Comparison of ENCODE assay signal across 13 mouse cellular contexts in the genomic region with DNA sequence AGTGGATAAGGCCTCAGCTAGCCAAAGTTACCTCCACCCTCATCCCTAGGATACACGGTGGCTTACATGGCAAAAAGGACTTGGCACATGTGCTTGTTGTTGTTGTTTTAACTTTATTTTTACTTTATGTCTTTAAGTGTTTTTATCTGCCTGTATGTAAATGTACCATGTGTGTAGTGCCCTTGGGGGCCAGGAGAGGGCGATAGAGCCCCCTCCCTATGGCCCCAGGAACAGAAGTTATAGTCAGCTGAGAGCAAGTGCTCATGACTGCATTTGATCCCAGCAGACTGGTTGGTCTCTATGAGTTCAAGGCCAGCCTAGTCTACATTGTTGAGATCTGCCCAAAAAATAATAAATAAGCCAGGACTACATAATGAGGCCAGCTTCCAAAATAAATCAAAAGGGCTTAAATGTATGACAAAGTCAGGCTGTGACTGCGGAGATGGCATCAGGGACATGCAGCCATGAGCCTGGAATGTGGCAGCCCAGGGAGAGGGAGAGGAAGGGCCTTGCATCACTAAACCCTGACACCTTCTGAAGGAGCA.
DNase-seq lines count a peak whose midpoint lies in the region; ATAC-seq and TF ChIP-seq lines count a peak whose summit lies in the region.
"Had no signal": no experiment of that assay in that cellular context is flagged by ENCODE, and none has a peak within 500 bp of the region (broad histone marks: within the 10 kb centered on the region; RNA-seq: fewer than 3 reads in every experiment).

No protein-coding gene starts in this region.

- no peaks in the 10 kb centered on the region for H3K4me1 ChIP-seq in hindbrain, embryonic 11.5 days (replicated peaks; ENCODE audit: control insufficient read depth, insufficient read depth, low read length)
- H3K4me1 ChIP-seq in hindbrain, embryonic 12.5 days = peaks cover 20% of the 10 kb centered on the region
- H3K4me1 ChIP-seq in E14TG2a.4 (replicated peaks; ENCODE audit: low read depth, low read length) = peaks cover 26% of the 10 kb centered on the region
- no peaks in the 10 kb centered on the region for H3K4me1 ChIP-seq in liver, embryonic 11.5 days (replicated peaks; ENCODE audit: control insufficient read depth, insufficient read depth, low read length)

- intact Hi-C loops in heart, postnatal 10 days (cut with DNase I) = loop anchor here (5.0 kb wide), 1 partner anchor 72 kb away; a partner anchor contains a TSS

- no peak for ATAC-seq in hindbrain, embryonic 11.5 days (ENCODE audit: low FRiP score)
- ATAC-seq in hindbrain, embryonic 12.5 days (ENCODE audit: low FRiP score) = no peak
- 0 out of 2 replicates have a peak, but pooled peaks have one; percentile 30 for ATAC-seq in liver, embryonic 11.5 days (replicated peaks; ENCODE audit: low FRiP score)

- no peak overlapping the region for H3K27ac ChIP-seq in hindbrain, embryonic 11.5 days (ENCODE audit: low read depth, low read length)
- H3K27ac ChIP-seq in hindbrain, embryonic 12.5 days = no peak overlapping the region
- H3K27ac ChIP-seq in liver, embryonic 11.5 days (ENCODE audit: low read depth, low read length) = no peak overlapping the region
- H3K27ac ChIP-seq: heart, embryonic 10.5 days had no signal

- H3K36me3 ChIP-seq in hindbrain, embryonic 11.5 days (ENCODE audit: control insufficient read depth, insufficient read depth, low read length) = no peaks in the 10 kb centered on the region
- H3K36me3 ChIP-seq in hindbrain, embryonic 12.5 days = no peaks in the 10 kb centered on the region
- H3K36me3 ChIP-seq in E14TG2a.4 (ENCODE audit: insufficient read depth, low read length) = no peaks in the 10 kb centered on the region
- H3K36me3 ChIP-seq in liver, embryonic 11.5 days (ENCODE audit: control insufficient read depth, insufficient read depth, low read length) = no peaks in the 10 kb centered on the region
- H3K36me3 ChIP-seq: G1E had no signal

- H3K4me2 ChIP-seq in hindbrain, embryonic 11.5 days (replicated peaks; ENCODE audit: low read depth, low read length) = no peak overlapping the region
- H3K4me2 ChIP-seq in hindbrain, embryonic 12.5 days (replicated peaks) = no peak overlapping the region
- H3K4me2 ChIP-seq in liver, embryonic 11.5 days = no peak overlapping the region
- H3K4me2 ChIP-seq: kidney, embryonic 15.5 days; midbrain, embryonic 11.5 days had no signal

- 79% methylated on average over 3 of the region's 3 CpGs for WGBS in hindbrain, embryonic 11.5 days
- 76% methylated on average over 3 of the region's 3 CpGs for WGBS in hindbrain, embryonic 12.5 days
- 74% methylated on average over 3 of the region's 3 CpGs for WGBS in liver, embryonic 11.5 days

- TF ChIP-seq CTCF in E14TG2a.4 (conservative IDR thresholded peaks at IDR 0.05; ENCODE audit: low read length) = peak; percentile 96

- no peak overlapping the region for H3K4me3 ChIP-seq in hindbrain, embryonic 11.5 days (ENCODE audit: low read depth, low read length)
- no peak overlapping the region for H3K4me3 ChIP-seq in hindbrain, embryonic 12.5 days
- H3K4me3 ChIP-seq in E14TG2a.4 (replicated peaks; ENCODE audit: low read length) = no peak overlapping the region
- no peak overlapping the region for H3K4me3 ChIP-seq in liver, embryonic 11.5 days (ENCODE audit: low read depth, low read length)
- H3K4me3 ChIP-seq: heart, embryonic 10.5 days; kidney, embryonic 15.5 days had no signal

- H3K9ac ChIP-seq in hindbrain, embryonic 11.5 days (ENCODE audit: low read depth, low read length) = no peak overlapping the region
- no peak overlapping the region for H3K9ac ChIP-seq in hindbrain, embryonic 12.5 days
- H3K9ac ChIP-seq in liver, embryonic 11.5 days (ENCODE audit: low read depth, low read length) = no peak overlapping the region
- H3K9ac ChIP-seq: kidney, embryonic 15.5 days had no signal

- no peaks in the 10 kb centered on the region for H3K27me3 ChIP-seq in hindbrain, embryonic 11.5 days (ENCODE audit: control insufficient read depth, insufficient read depth, low read length)
- H3K27me3 ChIP-seq in hindbrain, embryonic 12.5 days = no peaks in the 10 kb centered on the region
- no peaks in the 10 kb centered on the region for H3K27me3 ChIP-seq in E14TG2a.4 (ENCODE audit: insufficient read depth, low read length)
- H3K27me3 ChIP-seq in liver, embryonic 11.5 days (replicated peaks; ENCODE audit: control insufficient read depth, insufficient read depth, low read length) = no peaks in the 10 kb centered on the region
- H3K27me3 ChIP-seq: kidney, embryonic 15.5 days had no signal

- peak; percentile 43 for DNase-seq in hindbrain, embryonic 11.5 days (ENCODE audit: low spot score)
- DNase-seq in ZHBTc4 (ENCODE audit: low read depth, low spot score) = peak; percentile 84
- DNase-seq in liver, embryonic 11.5 days (ENCODE audit: low spot score) = peak; percentile 19
- DNase-seq in right cerebral cortex, postnatal 10 days (ENCODE audit: low spot score in 2 of 2) = no peak
- DNase-seq in thymus, adult 18-20 months = no peak
- DNase-seq in heart, postnatal 10 days = no peak
- DNase-seq: cerebellum, postnatal 10 days had no signal

- no peaks in the 10 kb centered on the region for H3K9me3 ChIP-seq in hindbrain, embryonic 11.5 days (ENCODE audit: control insufficient read depth, low read length)
- no peaks in the 10 kb centered on the region for H3K9me3 ChIP-seq in hindbrain, embryonic 12.5 days (replicated peaks)
- no peaks in the 10 kb centered on the region for H3K9me3 ChIP-seq in E14TG2a.4 (ENCODE audit: low read length)
- H3K9me3 ChIP-seq in liver, embryonic 11.5 days (ENCODE audit: control insufficient read depth, low read length) = no peaks in the 10 kb centered on the region
- H3K9me3 ChIP-seq: heart, embryonic 10.5 days; kidney, embryonic 15.5 days had no signal

Comparison
In these comparisons a context has a peak if more than half of its experiments do, and no peak if none do; other contexts are left out.
1. DNase-seq: peak in hindbrain, embryonic 11.5 days (single experiment), ZHBTc4 (single experiment) and liver, embryonic 11.5 days (single experiment); none in right cerebral cortex, postnatal 10 days (0 of 2), thymus, adult 18-20 months (0 of 2) and heart, postnatal 10 days (0 of 2).